Mouse (Mus musculus): Measurements from ENCODE around the gene Nt5c. TPM values are rescaled to one million over a fixed set of nuclear protein-coding genes. Genes with fewer than 3 reads are reported as not detected.
"Not testable (repeated sequence)": the region's sequence is repeated elsewhere in the genome, so short reads cannot be mapped to it uniquely, and the experiment has no call there.

Gene Nt5c
- polyA plus RNA-seq, 1 experiment from 2014 or later: 81.6 TPM

DNA sequence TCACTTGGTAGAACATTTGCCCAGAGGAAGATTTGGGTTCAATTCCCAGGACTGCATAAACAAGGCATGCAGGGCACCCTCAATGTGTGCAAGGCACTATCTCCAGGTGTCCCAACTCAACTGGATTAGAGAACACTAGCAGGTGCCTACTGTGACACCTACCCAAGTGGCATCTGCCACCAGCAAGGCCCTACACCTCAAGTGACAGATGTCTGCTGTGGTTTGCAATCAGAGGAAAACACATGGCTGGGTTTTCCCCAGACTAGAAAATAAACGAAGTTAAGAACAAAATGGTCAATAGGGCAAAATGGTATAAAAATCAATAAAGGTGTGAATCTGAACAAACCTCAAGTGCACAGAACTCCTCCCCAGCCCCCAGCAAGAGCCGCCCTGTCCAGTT lies 16.4 kb upstream of the Nt5c start:
- 81% methylated on average over 2 of the region's 2 CpGs for whole genome bisulfite sequencing
- no peak overlapping the region for H3K4me3 ChIP-seq

DNA sequence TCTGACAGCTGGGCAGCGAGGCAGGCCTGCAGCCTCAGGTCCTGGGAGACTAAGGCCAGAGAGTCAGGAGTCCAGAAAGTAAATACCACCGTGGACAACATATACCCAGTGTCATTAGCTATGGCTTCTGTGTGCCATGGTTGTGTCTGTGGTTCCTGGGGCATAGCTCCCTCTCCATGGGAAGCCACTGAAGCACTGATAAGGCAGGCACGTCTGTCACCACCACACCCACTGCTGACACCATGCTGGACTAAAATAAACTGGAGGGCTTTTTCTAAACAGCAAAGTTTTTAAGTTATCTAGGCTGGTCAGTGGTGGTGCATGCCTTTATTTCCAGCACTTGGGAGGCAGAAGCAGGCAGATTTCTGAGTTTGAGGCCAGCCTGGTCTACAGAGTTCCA lies 14.9 kb upstream of the Nt5c start:
- H3K36me3 ChIP-seq: peaks cover 15% of the 10 kb centered on the region
- H3K9me3 ChIP-seq: no peaks in the 10 kb centered on the region

More for the DNA sequence above, 16.4 kb upstream of the Nt5c start:
- H3K36me3 ChIP-seq: peaks cover 4% of the 10 kb centered on the region
- no peaks in the 10 kb centered on the region for H3K27me3 ChIP-seq
- peaks cover 34% of the 10 kb centered on the region for H3K4me1 ChIP-seq
- no peak overlapping the region for H3K9ac ChIP-seq
- H3K9me3 ChIP-seq: no peaks in the 10 kb centered on the region
- no peak for ATAC-seq (ENCODE audit: insufficient number of reproducible peaks, low FRiP score, low TSS enrichment, low read depth)
- no peak overlapping the region for H3K4me2 ChIP-seq
- H3K27ac ChIP-seq: no peak overlapping the region

DNA sequence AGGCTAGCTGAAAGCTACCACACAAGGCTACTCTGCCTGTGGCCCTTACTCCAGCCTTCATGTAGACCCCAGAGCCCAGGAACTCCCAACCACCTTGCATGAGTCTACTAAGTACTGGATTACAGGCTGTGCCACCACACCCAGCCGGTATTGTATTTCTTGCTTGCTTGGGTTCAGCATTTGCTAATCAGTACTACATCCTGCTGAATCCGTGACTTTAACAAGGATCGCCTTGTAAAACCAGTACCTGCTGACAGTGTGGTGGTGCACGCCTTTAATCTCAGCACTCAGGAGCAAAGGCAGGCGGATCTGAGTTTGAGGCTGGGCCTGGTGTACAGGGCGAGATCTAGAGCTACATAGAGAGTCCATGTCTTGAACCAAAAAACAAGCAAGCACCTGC lies 11.0 kb upstream of the Nt5c start:
- no peak overlapping the region for H3K4me3 ChIP-seq
- H3K4me2 ChIP-seq: no peak overlapping the region
- H3K27me3 ChIP-seq: no peaks in the 10 kb centered on the region
- no peak overlapping the region for H3K27ac ChIP-seq
- no peaks in the 10 kb centered on the region for H3K4me1 ChIP-seq
- 73% methylated on average over 6 of the region's 6 CpGs for WGBS
- H3K9ac ChIP-seq: no peak overlapping the region
- peaks cover 53% of the 10 kb centered on the region for H3K36me3 ChIP-seq
- ATAC-seq (ENCODE audit: insufficient number of reproducible peaks, low FRiP score, low TSS enrichment, low read depth): no peak
- no peaks in the 10 kb centered on the region for H3K9me3 ChIP-seq

More for the DNA sequence above, 14.9 kb upstream of the Nt5c start:
- no peak overlapping the region for H3K4me3 ChIP-seq
- ATAC-seq (ENCODE audit: insufficient number of reproducible peaks, low FRiP score, low TSS enrichment, low read depth): no peak
- H3K9ac ChIP-seq: no peak overlapping the region
- H3K4me1 ChIP-seq: peaks cover 20% of the 10 kb centered on the region
- no peaks in the 10 kb centered on the region for H3K27me3 ChIP-seq
- no peak overlapping the region for H3K4me2 ChIP-seq
- H3K27ac ChIP-seq: no peak overlapping the region
- 86% methylated on average over 3 of the region's 3 CpGs for WGBS

DNA sequence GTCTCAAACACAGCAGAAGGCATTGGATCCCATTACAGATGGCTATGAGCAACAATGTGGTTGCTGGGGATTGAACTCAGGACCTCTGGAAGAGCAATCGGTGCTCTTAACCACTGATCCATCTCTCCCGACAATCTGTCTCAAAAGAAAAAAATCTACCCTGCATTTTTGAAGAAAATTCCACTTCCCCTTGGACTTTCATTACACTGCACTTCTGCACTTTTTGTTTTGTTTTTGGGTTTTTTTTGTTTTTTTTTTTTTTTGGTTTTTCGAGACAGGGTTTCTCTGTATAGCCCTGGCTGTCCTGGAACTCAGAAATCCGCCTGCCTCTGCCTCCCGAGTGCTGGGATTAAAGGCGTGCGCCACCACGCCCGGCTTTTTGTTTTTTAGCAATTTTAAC lies 4.9 kb upstream of the Nt5c start:
- not testable (repeated sequence) for H3K27me3 ChIP-seq; H3K27ac ChIP-seq; ATAC-seq (ENCODE audit: insufficient number of reproducible peaks, low FRiP score, low TSS enrichment, low read depth); H3K4me2 ChIP-seq; H3K9ac ChIP-seq; H3K9me3 ChIP-seq; H3K4me3 ChIP-seq; H3K4me1 ChIP-seq
- WGBS: 91% methylated on average over 9 of the region's 9 CpGs
- H3K36me3 ChIP-seq: peaks cover 47% of the 10 kb centered on the region

DNA sequence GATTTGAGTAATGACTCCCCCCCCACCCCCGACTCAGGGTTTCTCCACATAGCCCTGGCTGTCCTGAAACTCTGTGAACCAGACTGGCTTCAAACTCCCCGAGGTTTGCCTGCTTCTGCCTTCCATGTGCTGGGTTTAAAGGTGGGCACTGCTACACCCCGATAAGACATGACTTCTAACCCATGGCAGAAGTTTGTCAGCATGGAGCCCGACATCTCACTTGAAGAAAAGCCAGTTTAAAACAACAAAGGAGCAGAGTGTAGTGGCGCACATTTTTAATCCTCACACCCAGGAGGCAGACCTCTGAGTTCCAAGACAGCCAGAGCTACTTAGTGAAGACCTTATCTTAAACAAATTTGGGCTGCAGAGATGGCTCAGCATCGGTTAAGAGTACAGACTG lies 725 bp upstream of the Nt5c start:
- 39% methylated on average over 6 of the region's 6 CpGs for WGBS
- peaks cover 21% of the 10 kb centered on the region for H3K36me3 ChIP-seq
- no peak overlapping the region for H3K27ac ChIP-seq
- H3K4me3 ChIP-seq: peak overlapping the region; percentile 74
- ATAC-seq (ENCODE audit: insufficient number of reproducible peaks, low FRiP score, low TSS enrichment, low read depth): no peak
- H3K4me2 ChIP-seq: peak overlapping the region; percentile 83
- H3K9me3 ChIP-seq: no peaks in the 10 kb centered on the region
- peaks cover 17% of the 10 kb centered on the region for H3K4me1 ChIP-seq
- H3K27me3 ChIP-seq: no peaks in the 10 kb centered on the region
- no peak overlapping the region for H3K9ac ChIP-seq

DNA sequence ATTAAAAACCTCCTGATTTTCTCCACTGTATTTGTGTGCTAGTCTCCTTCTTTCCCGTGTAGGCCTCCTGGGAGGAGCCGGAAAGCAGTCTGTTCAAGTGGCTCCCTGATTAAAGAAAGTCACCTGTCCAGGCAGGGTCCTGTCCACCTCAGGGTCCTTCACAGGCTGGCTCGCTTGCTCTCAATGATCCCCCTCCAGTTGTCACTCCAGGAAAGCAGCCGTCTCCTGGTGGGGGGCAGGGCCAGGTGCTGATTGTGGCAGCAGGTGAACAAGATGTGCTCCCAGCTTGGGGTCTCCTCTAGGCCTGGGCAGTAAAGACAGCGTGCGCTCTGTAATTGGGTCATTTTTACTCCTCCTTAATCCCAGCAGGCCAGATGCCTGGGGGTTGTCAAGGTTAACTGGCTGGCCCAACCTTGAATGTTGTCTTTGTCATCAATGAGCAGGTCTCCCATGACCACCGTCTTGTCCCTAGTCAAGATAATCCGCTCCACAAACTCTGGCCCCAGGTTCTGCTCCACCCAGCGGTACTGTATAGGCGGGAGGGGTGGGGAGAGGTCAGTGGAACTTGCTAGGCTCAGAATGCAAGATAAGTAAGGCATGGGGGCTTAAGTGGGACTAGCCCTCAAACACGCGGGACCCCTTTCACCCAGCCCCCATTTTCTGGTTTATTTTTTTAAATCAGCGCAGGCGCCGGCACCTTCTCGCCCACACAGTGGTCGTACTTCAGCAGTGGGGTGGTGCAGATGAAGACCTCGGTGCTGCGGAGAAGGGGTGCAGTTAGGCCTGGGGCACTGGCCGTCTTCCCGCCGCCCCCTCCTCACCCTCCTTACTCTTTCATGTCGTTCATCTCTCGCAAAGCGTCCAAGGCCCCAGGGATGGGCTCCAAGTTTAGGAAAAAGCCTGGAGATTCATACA lies 964 bp downstream of the Nt5c start:
- Histone ChIP-seq H3K9ac (peak overlapping the region; percentile 65), H3K36me3 (peaks cover 17% of the 10 kb centered on the region), H3K27me3 (no peaks in the 10 kb centered on the region), H3K9me3 (no peaks in the 10 kb centered on the region), H3K4me3 (peak overlapping the region; percentile 74), H3K4me1 (peaks cover 17% of the 10 kb centered on the region), H3K4me2 (peak overlapping the region; percentile 83), H3K27ac (peak overlapping the region; percentile 89; the same call in 1 of the 2 replicates)
- ATAC-seq (ENCODE audit: insufficient number of reproducible peaks, low FRiP score, low TSS enrichment, low read depth): 0 out of 2 replicates have a peak, but pooled peaks have one; percentile 17
- 22% methylated on average over 25 of the region's 25 CpGs for WGBS

DNA sequence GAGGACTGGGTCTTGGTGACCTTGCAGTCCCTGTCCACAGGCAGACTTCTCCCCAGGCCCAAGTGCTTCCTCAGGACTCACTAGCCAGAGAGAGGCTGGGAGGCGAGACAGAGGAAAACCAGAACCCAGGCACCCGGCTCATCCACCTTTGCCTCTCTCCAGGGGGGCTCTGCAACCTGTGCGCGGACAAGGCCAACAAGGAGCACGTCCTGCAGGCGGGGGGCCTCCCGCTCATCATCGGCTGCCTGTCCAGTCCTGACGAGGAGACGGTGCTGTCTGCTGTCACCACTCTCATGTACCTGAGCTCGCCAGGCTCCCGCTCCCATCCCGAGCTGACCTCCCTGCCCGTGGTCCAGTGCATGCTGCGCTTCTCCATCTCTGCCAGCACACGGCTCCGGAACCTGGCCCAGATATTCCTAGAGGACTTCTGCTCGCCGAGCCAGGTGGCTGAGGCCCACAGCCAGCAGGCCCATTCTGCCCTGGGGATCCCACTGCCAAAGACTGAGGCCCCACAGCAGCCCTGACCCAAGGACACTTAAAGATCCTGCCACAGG lies 3.0 kb downstream of the Nt5c start:
- ATAC-seq (ENCODE audit: insufficient number of reproducible peaks, low FRiP score, low TSS enrichment, low read depth): no peak
- no peak overlapping the region for H3K27ac ChIP-seq
- H3K9ac ChIP-seq: no peak overlapping the region
- no peak overlapping the region for H3K4me2 ChIP-seq
- H3K4me1 ChIP-seq: peaks cover 18% of the 10 kb centered on the region
- H3K27me3 ChIP-seq: no peaks in the 10 kb centered on the region
- WGBS: 85% methylated on average over 19 of the region's 19 CpGs
- peaks cover 17% of the 10 kb centered on the region for H3K36me3 ChIP-seq
- no peaks in the 10 kb centered on the region for H3K9me3 ChIP-seq
- H3K4me3 ChIP-seq: no peak overlapping the region

DNA sequence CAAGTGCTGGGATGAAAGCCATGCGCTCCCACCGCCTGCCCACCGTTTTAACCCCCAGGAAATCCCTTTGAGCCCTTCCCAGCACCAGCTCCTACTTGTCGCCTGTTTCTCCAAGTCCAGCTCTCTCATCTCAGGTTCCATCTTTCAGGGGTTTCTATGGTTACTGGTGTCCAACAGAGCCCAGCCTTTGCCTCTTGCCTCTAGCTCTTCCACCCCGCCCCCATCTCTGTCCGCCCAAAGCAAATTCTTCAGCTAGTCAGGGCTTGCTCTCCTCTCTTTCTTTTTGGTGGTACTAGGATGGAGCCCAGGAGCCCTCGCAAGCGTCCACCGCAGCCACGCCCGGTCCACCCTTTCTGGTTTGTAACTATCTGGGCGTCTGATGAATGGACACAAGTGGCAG lies 6.5 kb downstream of the Nt5c start:
- Histone ChIP-seq H3K9me3 (no peaks in the 10 kb centered on the region), H3K27ac (no peak overlapping the region; the same call in 1 of the 2 replicates), H3K4me1 (peaks cover 3% of the 10 kb centered on the region; the same call in 1 of the 2 replicates), H3K9ac (no peak overlapping the region), H3K4me3 (no peak overlapping the region), H3K36me3 (peaks cover 24% of the 10 kb centered on the region), H3K4me2 (no peak overlapping the region), H3K27me3 (no peaks in the 10 kb centered on the region)
- ATAC-seq (ENCODE audit: insufficient number of reproducible peaks, low FRiP score, low TSS enrichment, low read depth): 0 out of 2 replicates have a peak, but pooled peaks have one; percentile 2
- whole genome bisulfite sequencing: 60% methylated on average over 12 of the region's 12 CpGs

DNA sequence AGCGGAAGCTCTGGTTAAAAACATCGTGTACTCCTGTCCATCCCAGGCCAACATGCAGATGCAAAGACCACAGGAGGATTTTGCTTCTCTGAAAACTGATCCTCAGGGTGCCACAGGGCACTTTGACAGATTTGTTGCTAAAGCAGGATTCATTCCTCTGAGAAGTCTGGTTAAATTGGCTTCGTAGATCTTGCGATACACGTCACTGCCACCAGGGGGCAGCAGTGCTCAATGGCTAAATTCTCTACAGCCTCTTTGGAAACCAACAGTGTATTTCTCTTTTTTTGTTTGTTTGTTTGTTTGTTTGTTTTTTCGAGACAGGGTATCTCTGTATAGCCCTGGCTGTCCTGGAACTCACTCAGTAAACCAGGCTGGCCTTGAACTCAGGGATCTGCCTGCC lies 7.9 kb downstream of the Nt5c start:
- Histone ChIP-seq H3K36me3 (peaks cover 18% of the 10 kb centered on the region), H3K4me3 (no peak overlapping the region), H3K9me3 (no peaks in the 10 kb centered on the region), H3K4me1 (0 out of 2 replicates have a peak, but pooled peaks cover 3% of the 10 kb centered on the region), H3K4me2 (no peak overlapping the region), H3K27me3 (no peaks in the 10 kb centered on the region), H3K27ac (no peak overlapping the region), H3K9ac (no peak overlapping the region)
- 19% methylated on average over 6 of the region's 6 CpGs for WGBS
- ATAC-seq (ENCODE audit: insufficient number of reproducible peaks, low FRiP score, low TSS enrichment, low read depth): no peak

DNA sequence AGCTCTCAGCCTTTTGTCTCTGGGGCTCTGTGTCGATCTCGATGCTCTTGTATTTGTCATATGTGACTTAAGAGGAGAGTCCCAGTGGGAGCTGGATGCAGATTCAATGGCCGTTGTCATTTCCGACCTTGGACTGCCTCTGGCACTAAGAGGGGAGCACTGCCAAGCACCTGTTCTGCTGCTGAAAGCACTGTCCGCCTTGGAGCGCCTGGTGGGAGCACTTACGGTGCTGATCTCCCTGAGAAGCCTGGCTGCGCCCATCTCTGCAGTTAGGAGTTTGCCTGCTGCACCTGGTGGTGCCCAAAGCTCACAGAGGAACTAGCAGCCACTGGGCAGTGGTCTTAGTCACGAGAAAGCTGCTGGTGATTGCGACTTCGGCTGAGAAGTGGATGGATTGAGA lies 8.4 kb downstream of the Nt5c start:
- 67% methylated on average over 11 of the region's 11 CpGs for WGBS
- Histone ChIP-seq H3K27ac (no peak overlapping the region), H3K4me2 (no peak overlapping the region), H3K27me3 (no peaks in the 10 kb centered on the region), H3K9ac (no peak overlapping the region), H3K4me3 (no peak overlapping the region), H3K4me1 (0 out of 2 replicates have a peak, but pooled peaks cover 3% of the 10 kb centered on the region), H3K36me3 (peaks cover 14% of the 10 kb centered on the region), H3K9me3 (no peaks in the 10 kb centered on the region)
- no peak for ATAC-seq (ENCODE audit: insufficient number of reproducible peaks, low FRiP score, low TSS enrichment, low read depth)

DNA sequence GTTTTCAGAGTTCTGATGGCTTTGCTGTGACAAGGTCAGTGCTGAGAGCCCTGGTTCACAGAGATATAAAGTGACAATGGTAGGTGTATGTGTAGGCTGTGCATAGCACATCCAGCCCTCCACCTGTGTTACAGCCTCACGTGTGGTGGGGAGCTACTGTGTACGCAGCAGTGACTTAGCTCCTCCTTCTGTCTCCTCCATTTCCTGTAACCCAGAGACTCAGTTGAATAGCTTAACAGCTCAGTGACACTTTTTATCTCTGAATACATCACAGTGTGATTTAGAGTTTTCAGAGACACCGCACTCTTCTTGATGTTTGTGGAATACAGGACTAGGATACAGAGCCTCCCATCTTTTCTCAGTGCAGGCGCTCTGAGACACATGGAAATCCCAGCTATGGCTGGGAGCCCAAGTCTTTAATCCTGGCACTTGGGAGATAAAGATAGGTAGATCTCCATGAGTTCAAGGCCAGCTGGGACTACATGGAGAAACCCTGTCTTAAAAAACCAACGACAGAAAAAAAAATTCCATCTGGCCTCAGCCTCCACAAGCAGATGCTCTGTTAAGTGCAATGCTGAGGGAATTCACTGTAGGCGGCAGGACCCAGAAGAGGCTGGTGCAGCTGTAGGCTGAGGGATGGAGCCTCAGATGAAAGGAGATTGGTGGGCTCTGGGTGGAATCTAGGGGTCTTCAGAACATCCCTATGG lies 10.0 kb downstream of the Nt5c start:
- Histone ChIP-seq H3K27me3 (no peaks in the 10 kb centered on the region), H3K9me3 (no peaks in the 10 kb centered on the region), H3K36me3 (peaks cover 14% of the 10 kb centered on the region), H3K27ac (no peak overlapping the region), H3K4me2 (no peak overlapping the region), H3K9ac (no peak overlapping the region), H3K4me1 (peaks cover 5% of the 10 kb centered on the region), H3K4me3 (no peak overlapping the region)
- WGBS: 83% methylated on average over 6 of the region's 6 CpGs
- ATAC-seq (ENCODE audit: insufficient number of reproducible peaks, low FRiP score, low TSS enrichment, low read depth): no peak
